Mouse (Mus musculus): Measurements from ENCODE around the gene Ppp2r5a. TPM values are rescaled to one million over a fixed set of nuclear protein-coding genes. Genes with fewer than 3 reads are reported as not detected.

The Ppp2r5a gene
- total and polyA plus RNA-seq, 2 experiments from 2014 or later: 11.5 to 36.6 TPM

- Histone ChIP-seq H3K9ac (no peak overlapping the region), H3K27ac (ENCODE audit: low read depth, low read length) (no peak overlapping the region), H3K27me3 (ENCODE audit: insufficient read depth, low read length) (no peaks in the 10 kb centered on the region), H3K4me1 (ENCODE audit: insufficient read depth) (no peaks in the 10 kb centered on the region), H3K9me3 (ENCODE audit: low read length) (no peaks in the 10 kb centered on the region), H3K4me3 (ENCODE audit: low read depth, low read length) (no peak overlapping the region), H3K4me2 (ENCODE audit: low read depth) (no peak overlapping the region), H3K36me3 (ENCODE audit: insufficient read depth) (peaks cover 15% of the 10 kb centered on the region)
- DNase-seq (no peak), ATAC-seq (no peak)
- TF ChIP-seq CTCF (IDR thresholded peaks at IDR 0.05; ENCODE audit: low read depth): no peak
- 74% methylated on average over 4 of the region's 4 CpGs for WGBS
These were observed 91.7 kb downstream of the Ppp2r5a start for GRCm38 (mm10) chr1:191311296-191311898.

- peak; percentile 47 for TF ChIP-seq CTCF (IDR thresholded peaks at IDR 0.05; ENCODE audit: low read depth)
- H3K4me3 ChIP-seq (ENCODE audit: low read depth, low read length): no peak overlapping the region
These were observed 95.2 kb downstream of the Ppp2r5a start for GRCm38 (mm10) chr1:191307766-191308455.

DNA sequence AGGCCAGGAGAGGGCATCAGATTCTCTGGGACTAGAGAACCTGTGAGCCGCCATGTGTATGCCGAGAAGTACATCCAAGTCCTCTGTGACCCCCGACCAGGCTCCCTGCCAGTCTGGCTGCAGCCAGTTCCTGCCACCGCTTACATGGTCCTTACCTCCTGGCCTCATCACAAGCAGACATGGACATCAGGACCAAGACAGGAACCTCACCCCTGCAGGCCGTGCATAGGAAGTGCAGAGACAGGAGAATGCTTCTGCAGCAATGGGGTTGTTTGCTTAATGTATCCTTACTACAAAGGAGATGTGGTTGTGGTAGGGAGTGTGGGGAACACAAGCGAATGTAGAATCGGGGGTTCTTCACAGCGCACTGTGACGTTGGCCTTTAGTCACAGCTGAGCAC, 96.8 kb downstream of the Ppp2r5a start:
- ATAC-seq: no peak
- H3K4me3 ChIP-seq (ENCODE audit: low read depth, low read length): no peak overlapping the region
- H3K27me3 ChIP-seq (ENCODE audit: insufficient read depth, low read length): no peaks in the 10 kb centered on the region
- WGBS: 90% methylated on average over 9 of the region's 9 CpGs
- H3K4me1 ChIP-seq (ENCODE audit: insufficient read depth): no peaks in the 10 kb centered on the region
- H3K9ac ChIP-seq: no peak overlapping the region
- no peak overlapping the region for H3K4me2 ChIP-seq (ENCODE audit: low read depth)
- H3K36me3 ChIP-seq (ENCODE audit: insufficient read depth): peaks cover 19% of the 10 kb centered on the region
- no peak overlapping the region for H3K27ac ChIP-seq (ENCODE audit: low read depth, low read length)
- DNase-seq: no peak
- TF ChIP-seq CTCF (IDR thresholded peaks at IDR 0.05; ENCODE audit: low read depth): peak; percentile 35; the same call in 1 of the 2 replicates
- no peaks in the 10 kb centered on the region for H3K9me3 ChIP-seq (ENCODE audit: low read length)

More at GRCm38 (mm10) chr1:191307766-191308455, 95.2 kb downstream of the Ppp2r5a start:
- Histone ChIP-seq H3K36me3 (ENCODE audit: insufficient read depth) (peaks cover 19% of the 10 kb centered on the region), H3K27me3 (ENCODE audit: insufficient read depth, low read length) (no peaks in the 10 kb centered on the region), H3K9me3 (ENCODE audit: low read length) (no peaks in the 10 kb centered on the region), H3K4me2 (ENCODE audit: low read depth) (no peak overlapping the region), H3K4me1 (ENCODE audit: insufficient read depth) (no peaks in the 10 kb centered on the region), H3K9ac (no peak overlapping the region), H3K27ac (ENCODE audit: low read depth, low read length) (no peak overlapping the region)
- WGBS: 79% methylated on average over 9 of the region's 9 CpGs
- ATAC-seq (no peak), DNase-seq (no peak)

DNA sequence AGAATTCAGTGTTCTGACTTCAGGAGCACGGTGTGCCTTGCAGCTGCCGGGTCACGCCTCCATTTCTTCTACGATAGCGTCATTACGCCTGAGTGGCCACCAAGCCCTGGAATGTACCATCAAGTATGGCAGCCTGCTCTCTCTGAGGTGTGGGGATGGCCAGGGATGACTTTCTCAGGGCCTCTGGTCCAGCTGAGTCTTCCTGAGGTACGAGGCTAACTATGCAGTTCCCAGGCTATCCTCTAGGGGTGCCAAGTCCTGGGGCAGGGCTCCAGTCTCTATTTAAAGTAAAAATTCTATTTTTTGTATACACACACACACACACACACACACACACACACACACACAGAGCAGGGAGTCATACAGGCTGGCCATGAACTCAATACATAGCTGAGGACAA, 97.5 kb downstream of the Ppp2r5a start:
- H3K9me3 ChIP-seq (ENCODE audit: low read length): no peaks in the 10 kb centered on the region
- no peak overlapping the region for H3K27ac ChIP-seq (ENCODE audit: low read depth, low read length)
- no peaks in the 10 kb centered on the region for H3K4me1 ChIP-seq (ENCODE audit: insufficient read depth)
- ATAC-seq (0 out of 2 replicates have a peak, but pooled peaks have one; percentile 14), DNase-seq (no peak)
- H3K27me3 ChIP-seq (ENCODE audit: insufficient read depth, low read length): no peaks in the 10 kb centered on the region
- no peak overlapping the region for H3K4me2 ChIP-seq (ENCODE audit: low read depth)
- H3K36me3 ChIP-seq (ENCODE audit: insufficient read depth): peaks cover 19% of the 10 kb centered on the region
- H3K4me3 ChIP-seq (ENCODE audit: low read depth, low read length): no peak overlapping the region
- WGBS: 61% methylated on average over 7 of the region's 7 CpGs
- peak; percentile 53 for TF ChIP-seq CTCF (IDR thresholded peaks at IDR 0.05; ENCODE audit: low read depth)
- H3K9ac ChIP-seq: no peak overlapping the region

GRCm38 (mm10) chr1:191304216-191304615, 98.9 kb downstream of the Ppp2r5a start:
- Histone ChIP-seq H3K36me3 (ENCODE audit: insufficient read depth) (peaks cover 14% of the 10 kb centered on the region), H3K4me2 (ENCODE audit: low read depth) (no peak overlapping the region), H3K4me1 (ENCODE audit: insufficient read depth) (no peaks in the 10 kb centered on the region), H3K27ac (ENCODE audit: low read depth, low read length) (no peak overlapping the region), H3K9ac (no peak overlapping the region), H3K4me3 (ENCODE audit: low read depth, low read length) (no peak overlapping the region), H3K27me3 (ENCODE audit: insufficient read depth, low read length) (no peaks in the 10 kb centered on the region), H3K9me3 (ENCODE audit: low read length) (no peaks in the 10 kb centered on the region)
- 70% methylated on average over 6 of the region's 6 CpGs for WGBS
- DNase-seq (no peak), ATAC-seq (no peak)
- TF ChIP-seq CTCF (IDR thresholded peaks at IDR 0.05; ENCODE audit: low read depth): no peak

DNA sequence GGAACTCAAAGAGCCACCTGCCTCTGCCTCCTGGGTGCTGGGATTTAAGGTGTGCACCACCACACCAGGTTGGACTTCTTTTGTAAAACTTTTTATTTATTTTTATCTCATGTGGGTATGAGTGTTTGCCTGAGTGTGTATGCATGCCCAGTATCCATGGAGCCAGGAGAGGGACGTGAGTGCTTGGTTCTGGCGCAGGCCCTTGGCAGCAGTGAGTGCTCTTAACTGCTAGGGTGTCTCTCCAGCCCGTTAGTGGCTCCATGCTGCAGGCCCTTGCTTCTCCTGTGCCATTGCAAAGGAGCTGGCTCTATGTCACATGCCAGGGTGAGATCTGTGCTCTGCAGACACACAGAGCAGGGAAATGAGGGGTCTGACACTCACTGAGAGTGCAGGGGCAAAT, 99.3 kb downstream of the Ppp2r5a start:
- H3K4me3 ChIP-seq (ENCODE audit: low read depth, low read length): no peak overlapping the region
- peaks cover 12% of the 10 kb centered on the region for H3K36me3 ChIP-seq (ENCODE audit: insufficient read depth)
- no peaks in the 10 kb centered on the region for H3K27me3 ChIP-seq (ENCODE audit: insufficient read depth, low read length)
- no peak for DNase-seq
- no peak for TF ChIP-seq CTCF (IDR thresholded peaks at IDR 0.05; ENCODE audit: low read depth)
- WGBS: 73% methylated on average over 3 of the region's 3 CpGs
- no peak for ATAC-seq
- no peak overlapping the region for H3K4me2 ChIP-seq (ENCODE audit: low read depth)
- H3K27ac ChIP-seq (ENCODE audit: low read depth, low read length): no peak overlapping the region
- H3K9me3 ChIP-seq (ENCODE audit: low read length): no peaks in the 10 kb centered on the region
- H3K4me1 ChIP-seq (ENCODE audit: insufficient read depth): no peaks in the 10 kb centered on the region
- no peak overlapping the region for H3K9ac ChIP-seq

Other genes with a start within 250 kb of the Ppp2r5a start
- gene Fam71a, start 238.5 kb downstream of the Ppp2r5a start, total RNA-seq (2014; rRNA removed): not detected in 2 replicates
- not detected in 2 replicates for gene Fam71a, start 238.5 kb downstream of the Ppp2r5a start, polyA plus RNA-seq (2015; fragmentation: Nextera tagmentation; extraction: Ambion mirVana)
- gene Atf3, start 185.2 kb downstream of the Ppp2r5a start, total RNA-seq (2014; rRNA removed): 0.62 and 1.5 TPM in 2 replicates
- 1.1 and 1.4 TPM in 2 replicates for gene Atf3, start 185.2 kb downstream of the Ppp2r5a start, polyA plus RNA-seq (2015; fragmentation: Nextera tagmentation; extraction: Ambion mirVana)
- gene Nenf, start 85.1 kb downstream of the Ppp2r5a start, total RNA-seq (2014; rRNA removed): 170 and 329 TPM in 2 replicates
- 189 and 236 TPM in 2 replicates for gene Nenf, start 85.1 kb downstream of the Ppp2r5a start, polyA plus RNA-seq (2015; fragmentation: Nextera tagmentation; extraction: Ambion mirVana)
- 20.2 and 28.3 TPM in 2 replicates for gene Tmem206, start 77.4 kb downstream of the Ppp2r5a start, total RNA-seq (2014; rRNA removed)
- gene Tmem206, start 77.4 kb downstream of the Ppp2r5a start, polyA plus RNA-seq (2015; fragmentation: Nextera tagmentation; extraction: Ambion mirVana): 26.1 and 30.8 TPM in 2 replicates
- 3.2 and 5.8 TPM in 2 replicates for gene Dtl, start 172.3 kb upstream of the Ppp2r5a start, total RNA-seq (2014; rRNA removed)
- gene Dtl, start 172.3 kb upstream of the Ppp2r5a start, polyA plus RNA-seq (2015; fragmentation: Nextera tagmentation; extraction: Ambion mirVana): 2.8 and 4.5 TPM in 2 replicates
- gene Ints7, start 172.4 kb upstream of the Ppp2r5a start, total RNA-seq (2014; rRNA removed): 29.8 and 47.8 TPM in 2 replicates
- 21.6 and 27.9 TPM in 2 replicates for gene Ints7, start 172.4 kb upstream of the Ppp2r5a start, polyA plus RNA-seq (2015; fragmentation: Nextera tagmentation; extraction: Ambion mirVana)